Mouse (Mus musculus) activated CD4-positive, CD25-positive, alpha-beta regulatory T cell, adult 4 months (primary cell): ENCODE measurements around the gene Tmem251. TPM values are rescaled to one million over a fixed set of nuclear protein-coding genes. Genes with fewer than 3 reads are reported as not detected.
A peak's percentile ranks its signal among the peaks of the same experiment; 100 is the strongest.

Experiments used
- ATAC-seq: one replicate; pipeline ENCODE4 v1.8.0; 2017
- polyA plus RNA-seq, 2 experiments: library from polyadenylated mRNA; unstranded; fragments of 100-300 nt; shearing (Covaris generic); gene quantifications; one replicate each; pipeline ENCODE4 v1.2.1; 2017

Tmem251 gene
- polyA plus RNA-seq, 2 experiments from 2014 or later: 8.5 to 10.1 TPM

- no peak for ATAC-seq
Observed at GRCm38 (mm10) chr12:102710851-102711375, 32.6 kb upstream of the Tmem251 start.

- ATAC-seq: no peak
Observed at GRCm38 (mm10) chr12:102713153-102713865, 30.3 kb upstream of the Tmem251 start.

GRCm38 (mm10) chr12:102714116-102714515 is 29.4 kb upstream of the Tmem251 start:
- ATAC-seq: no peak

- no peak for ATAC-seq
Observed at GRCm38 (mm10) chr12:102714654-102715395, 28.7 kb upstream of the Tmem251 start.

DNA sequence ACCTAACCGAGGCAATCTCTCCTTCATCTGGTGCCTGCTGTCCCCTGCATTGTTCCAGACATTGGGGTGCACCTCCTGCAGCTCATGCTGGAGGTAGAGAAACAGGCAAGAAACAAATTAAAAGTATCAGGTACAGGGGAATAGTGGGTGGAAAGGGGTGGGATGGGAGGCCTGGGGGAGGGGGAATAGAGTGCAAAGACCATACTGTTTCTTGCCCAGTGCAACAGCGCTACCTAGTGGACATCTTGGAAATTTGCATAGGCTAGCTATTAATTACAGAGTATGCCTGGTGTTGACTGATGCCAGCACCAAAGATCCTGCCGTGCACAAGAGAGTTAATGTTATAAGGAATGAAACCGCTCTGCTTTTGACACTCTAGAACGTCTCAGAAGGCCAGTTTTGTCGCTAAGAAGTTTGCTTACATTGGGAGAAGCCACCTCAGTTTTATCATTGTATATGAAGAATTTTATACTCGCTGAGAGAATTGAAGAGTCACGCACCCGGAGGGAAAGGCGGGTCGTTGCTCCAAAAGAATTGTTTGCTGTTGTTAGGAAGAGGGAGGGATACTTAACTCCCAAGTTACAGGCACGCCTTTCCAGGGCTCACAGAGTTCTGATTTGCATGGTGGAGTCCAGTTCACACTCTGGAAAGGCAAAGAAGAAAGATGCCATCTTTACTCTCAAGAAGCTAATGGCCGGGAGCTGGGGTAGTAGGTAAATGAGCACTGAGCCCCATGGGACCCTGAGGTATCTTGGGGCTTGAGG is 23.8 kb upstream of the Tmem251 start:
- ATAC-seq: peak; percentile 76

DNA sequence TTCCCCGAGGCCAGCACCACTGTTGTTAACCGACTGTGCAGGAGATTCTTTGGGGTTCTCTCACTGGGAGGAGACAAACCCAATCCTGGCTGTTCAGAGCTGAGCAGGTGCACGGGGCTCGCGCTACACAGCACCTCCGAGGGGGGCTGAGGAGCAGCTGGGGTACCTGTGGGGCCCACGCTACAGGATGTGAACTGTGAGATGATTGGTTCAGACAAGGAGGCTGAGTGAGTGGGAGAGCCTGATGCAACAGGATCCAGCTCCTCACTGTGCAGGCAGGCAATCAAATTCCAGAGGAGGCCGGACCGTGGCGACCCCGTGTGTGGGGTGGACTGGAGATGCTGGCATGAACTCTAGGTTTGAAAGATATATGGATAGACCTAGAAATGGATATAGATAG is 21.1 kb upstream of the Tmem251 start:
- ATAC-seq: no peak

- no peak for ATAC-seq
Observed at GRCm38 (mm10) chr12:102722966-102723365, 20.6 kb upstream of the Tmem251 start.

GRCm38 (mm10) chr12:102723861-102724260 is 19.7 kb upstream of the Tmem251 start:
- ATAC-seq: no peak

DNA sequence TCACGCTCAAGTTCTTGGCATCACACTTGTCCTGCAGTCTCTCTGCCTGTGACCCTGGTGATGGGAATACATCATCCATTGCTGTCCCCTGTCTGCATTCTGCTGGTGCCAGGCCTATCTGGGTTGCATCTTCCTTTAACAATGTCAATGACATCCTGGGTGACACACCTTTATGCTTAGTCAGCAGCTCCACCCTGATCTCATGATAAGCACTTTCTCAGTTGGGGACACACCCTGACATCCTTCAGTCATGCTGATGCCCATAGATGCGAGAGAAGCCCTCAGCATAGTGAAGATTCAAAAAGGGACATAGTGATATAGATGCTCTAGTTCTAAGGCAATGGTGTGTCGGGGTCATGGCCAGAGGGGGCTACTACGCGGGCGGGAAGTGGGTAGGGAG is 18.4 kb upstream of the Tmem251 start:
- peak; percentile 80 for ATAC-seq

- peak; percentile 58 for ATAC-seq
Observed at GRCm38 (mm10) chr12:102725761-102726175, 17.8 kb upstream of the Tmem251 start.

GRCm38 (mm10) chr12:102729855-102730797 is 13.4 kb upstream of the Tmem251 start:
- peak; percentile 67 for ATAC-seq

- ATAC-seq: no peak
Observed at GRCm38 (mm10) chr12:102730798-102731619, 12.6 kb upstream of the Tmem251 start.

GRCm38 (mm10) chr12:102733381-102733780 is 10.2 kb upstream of the Tmem251 start:
- ATAC-seq: peak; percentile 52

GRCm38 (mm10) chr12:102739096-102739495 is 4.5 kb upstream of the Tmem251 start:
- ATAC-seq: no peak

GRCm38 (mm10) chr12:102740285-102740684 is 3.3 kb upstream of the Tmem251 start:
- ATAC-seq: no peak

DNA sequence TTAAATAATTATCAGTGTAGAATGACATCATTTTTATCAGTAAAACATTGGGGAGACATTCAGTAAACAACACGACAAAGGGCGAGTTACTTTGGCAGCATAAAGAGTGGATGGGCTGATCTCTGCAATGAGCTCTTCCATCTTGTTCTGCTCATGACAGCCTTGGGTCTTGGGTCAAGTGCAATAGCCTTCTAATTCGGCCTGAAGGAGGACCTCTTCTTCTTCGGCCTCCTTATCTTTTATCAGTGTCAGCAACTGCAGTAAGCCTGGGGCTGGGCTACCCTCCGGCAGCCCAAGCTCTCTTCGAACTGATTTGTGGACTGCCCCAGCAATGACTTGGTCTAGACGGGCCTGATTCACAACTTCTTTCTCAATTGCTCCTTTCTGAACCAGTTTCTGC is 1.5 kb upstream of the Tmem251 start:
- no peak for ATAC-seq

DNA sequence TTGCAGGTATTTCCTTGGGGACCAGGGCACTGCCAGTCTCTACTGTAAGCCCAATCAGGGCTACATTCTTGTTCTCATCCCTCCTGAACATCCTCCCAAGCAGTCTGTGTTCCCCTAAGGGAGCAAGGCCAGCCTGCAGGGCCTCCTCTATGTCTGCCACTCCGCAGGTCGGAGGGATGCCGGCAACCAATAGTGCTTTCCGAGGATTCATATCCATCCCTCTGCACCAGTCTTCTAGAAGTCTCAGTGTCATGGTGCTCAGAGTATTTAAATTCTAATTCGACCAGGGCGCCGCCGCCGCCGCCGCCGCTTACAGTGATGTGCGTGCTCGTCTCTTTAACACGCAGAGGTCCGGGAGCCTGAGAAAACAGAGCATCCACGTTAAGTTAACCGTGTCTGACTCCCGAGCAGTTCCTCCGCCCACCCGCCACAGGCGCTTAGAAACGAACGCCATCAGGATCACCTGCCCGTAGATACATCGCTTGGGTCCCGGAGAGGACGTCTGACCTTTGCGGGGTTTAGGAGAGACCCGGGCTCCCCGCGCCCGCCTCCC is 450 bp upstream of the Tmem251 start:
- peak; percentile 15 for ATAC-seq

DNA sequence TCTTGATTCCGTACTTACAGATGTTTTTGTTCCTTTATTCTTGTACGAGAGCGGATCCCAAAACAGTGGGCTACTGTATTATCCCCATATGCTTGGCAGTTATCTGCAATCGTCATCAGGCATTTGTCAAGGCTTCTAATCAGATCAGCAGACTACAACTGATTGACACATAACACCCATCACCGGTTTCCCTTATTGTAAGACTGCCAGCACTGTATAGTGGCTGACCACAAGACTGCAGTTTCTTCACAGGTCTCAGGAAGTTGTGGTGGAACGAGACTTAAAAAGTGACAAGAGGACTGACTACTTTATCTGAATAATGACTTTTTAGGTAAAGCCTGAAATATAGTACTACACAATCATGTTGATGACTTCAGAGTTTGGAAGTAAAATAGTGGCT is 1.3 kb downstream of the Tmem251 start:
- peak; percentile 81 for ATAC-seq

DNA sequence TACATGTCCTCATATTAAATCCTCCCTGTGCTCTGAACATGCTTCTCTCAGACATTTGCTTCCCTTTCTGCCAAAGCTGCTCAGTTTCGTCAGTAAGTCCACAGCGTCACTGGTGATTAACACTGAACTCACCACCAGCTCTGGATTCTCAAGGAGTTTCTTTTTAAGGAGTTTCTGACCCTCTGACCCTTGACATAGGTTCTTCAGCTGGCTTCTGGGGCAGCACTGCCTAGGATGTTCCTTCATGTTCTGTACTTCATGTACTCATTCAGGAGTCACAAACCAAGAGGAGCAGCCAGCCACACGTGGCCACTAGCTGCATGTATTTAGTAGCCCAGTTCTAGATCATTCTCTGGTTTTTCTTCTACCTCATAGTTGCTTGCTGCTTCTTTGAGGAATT is 4.7 kb downstream of the Tmem251 start:
- ATAC-seq: no peak

DNA sequence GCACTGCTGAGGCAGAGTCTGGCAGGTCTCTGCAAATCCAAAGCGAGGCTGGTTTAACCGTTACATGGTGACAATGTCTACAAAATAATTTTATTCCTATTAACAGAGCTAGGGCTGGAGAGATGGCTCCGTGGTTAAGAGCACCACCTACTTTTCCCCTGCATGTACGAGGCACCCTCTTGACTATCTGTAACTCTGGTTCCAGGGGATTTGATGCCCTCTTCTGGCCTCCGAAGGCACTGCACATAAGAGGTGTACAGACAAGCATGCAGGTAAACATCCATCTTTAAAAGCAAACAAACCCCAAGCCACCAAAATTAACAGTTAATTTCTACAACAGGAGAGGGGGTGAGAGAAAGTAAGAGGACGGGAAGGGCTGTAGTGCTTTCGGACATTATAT is 12.7 kb downstream of the Tmem251 start:
- no peak for ATAC-seq
